Mouse (Mus musculus): ENCODE measurements around the gene Zik1. TPM values are rescaled to one million over a fixed set of nuclear protein-coding genes. Genes with fewer than 3 reads are reported as not detected.

Gene Zik1
- polyA plus RNA-seq (2017; shearing (Covaris generic)), result 2.5 TPM

DNA sequence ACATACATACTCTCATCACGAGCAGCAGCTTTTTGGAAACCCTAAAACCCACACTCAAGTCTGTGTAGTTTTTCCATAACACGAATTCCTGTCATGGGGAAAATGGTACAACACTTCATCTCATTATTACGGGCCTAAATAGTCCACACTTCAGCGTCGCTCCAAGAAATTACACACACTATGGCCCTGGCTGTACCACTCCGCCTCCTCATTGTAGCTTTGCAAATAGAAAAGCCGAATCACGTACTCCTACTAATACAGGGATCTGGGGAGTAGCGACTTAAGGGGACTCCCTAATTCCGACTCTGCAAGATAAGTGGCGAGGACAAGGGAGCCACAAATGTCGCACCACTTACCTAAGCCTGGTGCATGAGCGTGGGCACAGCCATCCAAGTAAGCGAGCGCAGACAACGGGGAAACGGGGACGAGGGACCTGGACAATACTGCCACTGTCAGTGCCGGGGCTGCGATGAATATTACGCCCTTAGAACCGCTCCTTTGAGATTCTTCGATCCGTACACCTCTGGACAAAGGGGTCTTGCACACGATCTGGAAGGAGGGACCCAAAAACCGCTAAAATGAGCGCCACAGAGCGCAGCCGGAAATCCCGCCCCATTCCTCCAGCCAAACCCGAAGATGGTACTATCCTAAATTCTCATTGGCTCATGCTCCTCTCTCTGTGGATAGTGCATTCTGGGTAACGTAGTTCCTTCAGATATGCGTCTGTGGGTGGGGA, at the start of gene Zik1:
Gene Zik1, minus strand, starts transcription at position 609 of the 736 bp plus-strand sequence.

GRCm38 (mm10) chr7:10443031-10443430, 52.2 kb downstream of the Zik1 start, which contains the start of gene Vmn1r67:
Vmn1r67 (plus strand) TSS chr7:10443331.

Other genes starting within 250 kb of the Zik1 start
- gene Vmn1r66, start 217.4 kb downstream of the Zik1 start, polyA plus RNA-seq (2017; shearing (Covaris generic)), result not detected
- gene Vmn1r67, start 52.1 kb downstream of the Zik1 start, polyA plus RNA-seq (2017; shearing (Covaris generic)), result not detected
- 0.05 TPM for gene Vmn1r68, start 63.1 kb upstream of the Zik1 start, polyA plus RNA-seq (2017; shearing (Covaris generic))
- gene Vmn1r69, start 118.3 kb upstream of the Zik1 start, polyA plus RNA-seq (2017; shearing (Covaris generic)), result not detected
- not detected for gene Vmn1r70, start 136.1 kb upstream of the Zik1 start, polyA plus RNA-seq (2017; shearing (Covaris generic))
- gene Nlrp4b, start 192.4 kb upstream of the Zik1 start, polyA plus RNA-seq (2017; shearing (Covaris generic)), result not detected

Measured in inflammation-experienced regulatory T-cells, adult 16 weeks (primary cell).